8 mouse cellular contexts compared by ENCODE assay signal in genomic region chr17:28279780-28280422, GRCm38 (mm10). TPM values are rescaled to one million over a fixed set of nuclear protein-coding genes. Genes with fewer than 3 reads are reported as not detected.
DNase-seq lines count a peak whose midpoint lies in the region; ATAC-seq and TF ChIP-seq lines count a peak whose summit lies in the region.

No protein-coding gene starts in this region.

- DNase-seq in midbrain, embryonic 10.5 days (ENCODE audit: low spot score) = no peak
- no peak for DNase-seq in midbrain, embryonic 11.5 days (ENCODE audit: low spot score, missing footprints)
- DNase-seq in hindbrain, postnatal 0 days (ENCODE audit: low spot score) = peak; percentile 61
- no peak for DNase-seq in lung, embryonic 14.5 days
- no peak for DNase-seq in layer of hippocampus, postnatal 14 days (ENCODE audit: low spot score in 2 of 2)
- DNase-seq in thymus, adult 2 months = no peak
- DNase-seq in T-cell, adult 2 months (ENCODE audit: low spot score) = no peak

- no peak overlapping the region for H3K4me3 ChIP-seq in midbrain, embryonic 10.5 days
- H3K4me3 ChIP-seq in midbrain, embryonic 11.5 days (ENCODE audit: low read depth, low read length) = no peak overlapping the region
- H3K4me3 ChIP-seq in embryonic facial prominence, embryonic 13.5 days = no peak overlapping the region
- no peak overlapping the region for H3K4me3 ChIP-seq in hindbrain, postnatal 0 days (ENCODE audit: low read length)
- no peak overlapping the region for H3K4me3 ChIP-seq in lung, embryonic 14.5 days (ENCODE audit: low read depth, low read length)
- no peak overlapping the region for H3K4me3 ChIP-seq in thymus, adult 2 months (ENCODE audit: control insufficient read depth, insufficient read depth, low read length)

- H3K9me3 ChIP-seq in midbrain, embryonic 10.5 days (replicated peaks) = no peaks in the 10 kb centered on the region
- H3K9me3 ChIP-seq in midbrain, embryonic 11.5 days (ENCODE audit: control insufficient read depth, low read length) = no peaks in the 10 kb centered on the region
- no peaks in the 10 kb centered on the region for H3K9me3 ChIP-seq in embryonic facial prominence, embryonic 13.5 days
- H3K9me3 ChIP-seq in hindbrain, postnatal 0 days (ENCODE audit: low read length) = no peaks in the 10 kb centered on the region
- H3K9me3 ChIP-seq in lung, embryonic 14.5 days (ENCODE audit: low read depth, low read length) = no peaks in the 10 kb centered on the region

- ATAC-seq in midbrain, embryonic 11.5 days (ENCODE audit: low FRiP score) = no peak
- ATAC-seq in embryonic facial prominence, embryonic 13.5 days (ENCODE audit: insufficient number of reproducible peaks, insufficient read depth, low FRiP score, low TSS enrichment, low read depth) = no peak; the same call in 1 of the 2 replicates
- ATAC-seq in hindbrain, postnatal 0 days = peak; percentile 43
- 0 out of 2 replicates have a peak, but pooled peaks have one; percentile 21 for ATAC-seq in lung, embryonic 14.5 days (ENCODE audit: insufficient read depth)

- no peaks in the 10 kb centered on the region for H3K27me3 ChIP-seq in midbrain, embryonic 10.5 days (ENCODE audit: low read depth, poor library complexity, severe bottlenecking)
- H3K27me3 ChIP-seq in midbrain, embryonic 11.5 days (ENCODE audit: control insufficient read depth, insufficient read depth, low read length) = no peaks in the 10 kb centered on the region
- no peaks in the 10 kb centered on the region for H3K27me3 ChIP-seq in embryonic facial prominence, embryonic 13.5 days
- no peaks in the 10 kb centered on the region for H3K27me3 ChIP-seq in hindbrain, postnatal 0 days (ENCODE audit: insufficient read depth, low read length)
- H3K27me3 ChIP-seq in lung, embryonic 14.5 days (ENCODE audit: insufficient read depth, low read length) = no peaks in the 10 kb centered on the region
- H3K27me3 ChIP-seq in thymus, adult 2 months (ENCODE audit: control insufficient read depth, insufficient read depth, low read length) = no peaks in the 10 kb centered on the region

- no peak for TF ChIP-seq CTCF in hindbrain, postnatal 0 days (IDR thresholded peaks at IDR 0.05; ENCODE audit: low read depth)
- no peak for TF ChIP-seq CTCF in lung, embryonic 14.5 days (IDR thresholded peaks at IDR 0.05; ENCODE audit: low read depth)
- no peak for TF ChIP-seq CTCF in thymus, adult 2 months (IDR thresholded peaks at IDR 0.05; ENCODE audit: borderline replicate concordance, control insufficient read depth, extremely low read depth, insufficient read depth, low read length, poor library complexity)

- no peak overlapping the region for H3K9ac ChIP-seq in midbrain, embryonic 11.5 days (ENCODE audit: low read length)
- H3K9ac ChIP-seq in embryonic facial prominence, embryonic 13.5 days = no peak overlapping the region
- no peak overlapping the region for H3K9ac ChIP-seq in hindbrain, postnatal 0 days (replicated peaks; ENCODE audit: low read length)
- no peak overlapping the region for H3K9ac ChIP-seq in lung, embryonic 14.5 days

- H3K4me2 ChIP-seq in midbrain, embryonic 11.5 days = no peak overlapping the region
- no peak overlapping the region for H3K4me2 ChIP-seq in embryonic facial prominence, embryonic 13.5 days
- no peak overlapping the region for H3K4me2 ChIP-seq in hindbrain, postnatal 0 days (ENCODE audit: low read depth, low read length)
- H3K4me2 ChIP-seq in lung, embryonic 14.5 days = no peak overlapping the region

- no peak for TF ChIP-seq POLR2A in thymus, adult 2 months (IDR thresholded peaks at IDR 0.05; ENCODE audit: control insufficient read depth, extremely low read depth, insufficient read depth, low read length, poor library complexity)

- WGBS in midbrain, embryonic 10.5 days = 74% methylated on average over 15 of the region's 15 CpGs
- 74% methylated on average over 15 of the region's 15 CpGs for WGBS in midbrain, embryonic 11.5 days
- 57% methylated on average over 15 of the region's 15 CpGs for WGBS in embryonic facial prominence, embryonic 13.5 days
- 59% methylated on average over 15 of the region's 15 CpGs for WGBS in hindbrain, postnatal 0 days
- WGBS in lung, embryonic 14.5 days = 54% methylated on average over 15 of the region's 15 CpGs
- WGBS in thymus, adult 2 months = 83% methylated on average over 15 of the region's 15 CpGs

- H3K36me3 ChIP-seq in midbrain, embryonic 10.5 days = no peaks in the 10 kb centered on the region
- H3K36me3 ChIP-seq in midbrain, embryonic 11.5 days (ENCODE audit: control insufficient read depth, insufficient read depth, low read length) = no peaks in the 10 kb centered on the region
- H3K36me3 ChIP-seq in embryonic facial prominence, embryonic 13.5 days = no peaks in the 10 kb centered on the region
- no peaks in the 10 kb centered on the region for H3K36me3 ChIP-seq in hindbrain, postnatal 0 days (ENCODE audit: insufficient read depth, low read length)
- no peaks in the 10 kb centered on the region for H3K36me3 ChIP-seq in lung, embryonic 14.5 days (ENCODE audit: insufficient read depth)
- no peaks in the 10 kb centered on the region for H3K36me3 ChIP-seq in thymus, adult 2 months (ENCODE audit: control insufficient read depth, insufficient read depth, low read length)

- H3K4me1 ChIP-seq in midbrain, embryonic 10.5 days = peaks cover 39% of the 10 kb centered on the region
- peaks cover 3% of the 10 kb centered on the region; the same call in 1 of the 2 replicates for H3K4me1 ChIP-seq in midbrain, embryonic 11.5 days (ENCODE audit: control insufficient read depth, insufficient read depth, low read length)
- H3K4me1 ChIP-seq in embryonic facial prominence, embryonic 13.5 days = peaks cover 38% of the 10 kb centered on the region
- H3K4me1 ChIP-seq in hindbrain, postnatal 0 days (ENCODE audit: insufficient read depth, low read length) = peaks cover 16% of the 10 kb centered on the region
- peaks cover 13% of the 10 kb centered on the region for H3K4me1 ChIP-seq in lung, embryonic 14.5 days (ENCODE audit: insufficient read depth)
- peaks cover 33% of the 10 kb centered on the region for H3K4me1 ChIP-seq in thymus, adult 2 months (replicated peaks; ENCODE audit: control insufficient read depth, insufficient read depth, low read length)

- H3K27ac ChIP-seq in midbrain, embryonic 10.5 days (replicated peaks) = peak overlapping the region; percentile 46
- no peak overlapping the region for H3K27ac ChIP-seq in midbrain, embryonic 11.5 days (ENCODE audit: low read depth, low read length)
- H3K27ac ChIP-seq in embryonic facial prominence, embryonic 13.5 days = 0 out of 2 replicates have a peak overlapping the region, but pooled peaks have one; percentile 41
- H3K27ac ChIP-seq in hindbrain, postnatal 0 days = no peak overlapping the region
- peak overlapping the region; percentile 30; the same call in 1 of the 2 replicates for H3K27ac ChIP-seq in lung, embryonic 14.5 days (ENCODE audit: low read depth)
- no peak overlapping the region for H3K27ac ChIP-seq in thymus, adult 2 months (ENCODE audit: control insufficient read depth, insufficient read depth, low read length)

RNA-seq across cellular contexts. Expression of gene Fance, which starts 33.4 kb away (rescaled TPM):
- 28.2 and 30.8 TPM in 2 replicates for polyA plus RNA-seq in midbrain, embryonic 10.5 days (2016; fragmentation: Nextera tagmentation; extraction: Ambion mirVana)
- polyA plus RNA-seq in midbrain, embryonic 11.5 days (2014; fragmentation: Nextera tagmentation; extraction: Ambion mirVana) = 18.5 and 19.5 TPM in 2 replicates
- 34.5 and 39.5 TPM in 2 replicates for polyA plus RNA-seq in embryonic facial prominence, embryonic 13.5 days (2015; fragmentation: Nextera tagmentation; extraction: Ambion mirVana)
- 38.7 and 46.5 TPM in 2 replicates for total RNA-seq in hindbrain, postnatal 0 days (2014; rRNA removed)
- polyA plus RNA-seq in hindbrain, postnatal 0 days (2015; fragmentation: Nextera tagmentation; extraction: Ambion mirVana) = 23.6 and 27.2 TPM in 2 replicates
- polyA plus RNA-seq in lung, embryonic 14.5 days (2014; fragmentation: Nextera tagmentation; extraction: Ambion mirVana) = 28.2 and 35.3 TPM in 2 replicates
- 10 to 100 TPM; 23.0 to 28.2 TPM for total RNA-seq in layer of hippocampus, postnatal 14 days (2021)
- polyA plus RNA-seq in thymus, adult 2 months (2012; rRNA removed) = 31.3 and 37.7 TPM in 2 replicates

RNA-seq across cellular contexts. Expression of gene Ppard, which starts 47.4 kb away (rescaled TPM):
- 1.5 and 1.7 TPM in 2 replicates for polyA plus RNA-seq in midbrain, embryonic 10.5 days (2016; fragmentation: Nextera tagmentation; extraction: Ambion mirVana)
- polyA plus RNA-seq in midbrain, embryonic 11.5 days (2014; fragmentation: Nextera tagmentation; extraction: Ambion mirVana) = 1.7 and 1.8 TPM in 2 replicates
- polyA plus RNA-seq in embryonic facial prominence, embryonic 13.5 days (2015; fragmentation: Nextera tagmentation; extraction: Ambion mirVana) = 3.2 and 3.3 TPM in 2 replicates
- total RNA-seq in hindbrain, postnatal 0 days (2014; rRNA removed) = 16.4 and 16.6 TPM in 2 replicates
- polyA plus RNA-seq in hindbrain, postnatal 0 days (2015; fragmentation: Nextera tagmentation; extraction: Ambion mirVana) = 1.4 and 1.7 TPM in 2 replicates
- 1.8 and 2.8 TPM in 2 replicates for polyA plus RNA-seq in lung, embryonic 14.5 days (2014; fragmentation: Nextera tagmentation; extraction: Ambion mirVana)
- 10 to 100 TPM; 27.1 to 28.9 TPM for total RNA-seq in layer of hippocampus, postnatal 14 days (2021)
- polyA plus RNA-seq in thymus, adult 2 months (2012; rRNA removed) = 50.7 and 51.6 TPM in 2 replicates

RNA-seq across cellular contexts. Expression of gene Rpl10a, which starts 48.4 kb away (rescaled TPM):
- polyA plus RNA-seq in midbrain, embryonic 10.5 days (2016; fragmentation: Nextera tagmentation; extraction: Ambion mirVana) = 426 and 489 TPM in 2 replicates
- polyA plus RNA-seq in midbrain, embryonic 11.5 days (2014; fragmentation: Nextera tagmentation; extraction: Ambion mirVana) = 465 and 471 TPM in 2 replicates
- 653 and 701 TPM in 2 replicates for polyA plus RNA-seq in embryonic facial prominence, embryonic 13.5 days (2015; fragmentation: Nextera tagmentation; extraction: Ambion mirVana)
- total RNA-seq in hindbrain, postnatal 0 days (2014; rRNA removed) = 699 and 1,071 TPM in 2 replicates
- 337 and 355 TPM in 2 replicates for polyA plus RNA-seq in hindbrain, postnatal 0 days (2015; fragmentation: Nextera tagmentation; extraction: Ambion mirVana)
- polyA plus RNA-seq in lung, embryonic 14.5 days (2014; fragmentation: Nextera tagmentation; extraction: Ambion mirVana) = 799 and 802 TPM in 2 replicates
- total RNA-seq in layer of hippocampus, postnatal 14 days (2021) = 100 to 1,000 TPM; 394 to 418 TPM
- 3,187 and 3,626 TPM in 2 replicates for polyA plus RNA-seq in thymus, adult 2 months (2012; rRNA removed)

Comparison
In these comparisons a context has a peak if more than half of its experiments do, and no peak if none do; other contexts are left out.
1. H3K27ac ChIP-seq: peak in midbrain, embryonic 10.5 days (single experiment), embryonic facial prominence, embryonic 13.5 days (single experiment) and lung, embryonic 14.5 days (single experiment); none in midbrain, embryonic 11.5 days (single experiment), hindbrain, postnatal 0 days (single experiment) and thymus, adult 2 months (single experiment).
2. ATAC-seq: peak in hindbrain, postnatal 0 days (single experiment) and lung, embryonic 14.5 days (single experiment); none in midbrain, embryonic 11.5 days (single experiment) and embryonic facial prominence, embryonic 13.5 days (single experiment).
3. RNA of gene Ppard, which starts 47.4 kb away (polyA plus RNA-seq): 50.7 to 51.6 TPM in thymus, adult 2 months; 3.2 to 3.3 TPM in embryonic facial prominence, embryonic 13.5 days, 1.8 to 2.8 TPM in lung, embryonic 14.5 days, 1.7 to 1.8 TPM in midbrain, embryonic 11.5 days, 1.4 to 1.7 TPM in hindbrain, postnatal 0 days and 1.5 to 1.7 TPM in midbrain, embryonic 10.5 days; every median in the first group is over 10 times any median in the second.